Mouse (Mus musculus): Measurements from ENCODE around the gene Pcp4l1.

Gene Pcp4l1

GRCm38 (mm10) chr1:171221281-171222193 lies 25.5 kb upstream of the Pcp4l1 start:
- DNase-seq (ENCODE audit: low read depth): peak; percentile 42

- DNase-seq (ENCODE audit: low read depth): peak; percentile 89
These were observed 24.8 kb upstream of the Pcp4l1 start for GRCm38 (mm10) chr1:171220871-171221270.

- no peak for DNase-seq (ENCODE audit: low read depth)
These were observed 20.3 kb upstream of the Pcp4l1 start for GRCm38 (mm10) chr1:171216241-171216955.

- no peak for DNase-seq (ENCODE audit: low read depth)
These were observed 17.9 kb upstream of the Pcp4l1 start, which contains the start of gene Nr1i3 for GRCm38 (mm10) chr1:171213801-171214496. Gene Nr1i3 (plus strand): TSS chr1:171213970.

- no peak for DNase-seq (ENCODE audit: low read depth)
These were observed 16.8 kb upstream of the Pcp4l1 start for GRCm38 (mm10) chr1:171212854-171213253.

GRCm38 (mm10) chr1:171209409-171209808 lies 13.3 kb upstream of the Pcp4l1 start:
- DNase-seq (ENCODE audit: low read depth): no peak

- no peak for DNase-seq (ENCODE audit: low read depth)
These were observed 9.8 kb upstream of the Pcp4l1 start for GRCm38 (mm10) chr1:171205704-171206493.

- no peak for DNase-seq (ENCODE audit: low read depth)
These were observed 8.2 kb upstream of the Pcp4l1 start for GRCm38 (mm10) chr1:171204249-171204644.

GRCm38 (mm10) chr1:171203471-171204248 lies 7.6 kb upstream of the Pcp4l1 start:
- no peak for DNase-seq (ENCODE audit: low read depth)

GRCm38 (mm10) chr1:171200769-171201168 lies 4.7 kb upstream of the Pcp4l1 start:
- no peak for DNase-seq (ENCODE audit: low read depth)

- no peak for DNase-seq (ENCODE audit: low read depth)
These were observed 3.5 kb upstream of the Pcp4l1 start for GRCm38 (mm10) chr1:171199532-171199931.

GRCm38 (mm10) chr1:171195046-171195822 lies 834 bp downstream of the Pcp4l1 start:
- no peak for DNase-seq (ENCODE audit: low read depth)

- no peak for DNase-seq (ENCODE audit: low read depth)
These were observed 1.9 kb downstream of the Pcp4l1 start for GRCm38 (mm10) chr1:171193911-171194830.

- DNase-seq (ENCODE audit: low read depth): no peak
These were observed 2.8 kb downstream of the Pcp4l1 start for GRCm38 (mm10) chr1:171193093-171193840.

- DNase-seq (ENCODE audit: low read depth): no peak
These were observed 3.8 kb downstream of the Pcp4l1 start for GRCm38 (mm10) chr1:171192283-171192682.

- no peak for DNase-seq (ENCODE audit: low read depth)
These were observed 5.2 kb downstream of the Pcp4l1 start for GRCm38 (mm10) chr1:171190832-171191231.

- DNase-seq (ENCODE audit: low read depth): no peak
These were observed 6.5 kb downstream of the Pcp4l1 start for GRCm38 (mm10) chr1:171189476-171190114.

GRCm38 (mm10) chr1:171189046-171189445 lies 7.0 kb downstream of the Pcp4l1 start:
- no peak for DNase-seq (ENCODE audit: low read depth)
